Mouse (Mus musculus): Measurements from ENCODE around the gene Maats1.

Maats1 gene

GRCm38 (mm10) chr16:38288851-38289250 lies 53.1 kb downstream of the Maats1 start:
- DNase-seq: peak; percentile 69 to 70

DNA sequence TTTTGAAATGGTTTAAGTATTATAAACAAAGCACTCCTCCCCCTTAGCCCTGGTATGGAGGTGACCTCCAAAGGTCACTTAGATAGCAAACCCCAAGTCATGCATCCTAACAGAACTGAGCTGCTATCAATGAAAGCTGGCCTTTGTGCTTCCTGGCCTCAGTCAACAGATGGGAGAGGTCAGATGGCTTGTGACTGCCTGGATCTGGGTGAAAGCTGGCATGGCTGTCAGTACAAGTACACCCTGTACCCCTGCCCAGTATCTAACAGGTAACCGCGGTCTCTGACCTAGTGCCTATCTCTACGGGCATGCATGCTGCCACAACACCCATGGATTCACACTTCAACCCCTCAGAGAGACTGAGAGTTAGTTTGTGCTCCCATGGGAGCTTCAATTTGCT lies 54.2 kb downstream of the Maats1 start:
- DNase-seq: no peak

DNA sequence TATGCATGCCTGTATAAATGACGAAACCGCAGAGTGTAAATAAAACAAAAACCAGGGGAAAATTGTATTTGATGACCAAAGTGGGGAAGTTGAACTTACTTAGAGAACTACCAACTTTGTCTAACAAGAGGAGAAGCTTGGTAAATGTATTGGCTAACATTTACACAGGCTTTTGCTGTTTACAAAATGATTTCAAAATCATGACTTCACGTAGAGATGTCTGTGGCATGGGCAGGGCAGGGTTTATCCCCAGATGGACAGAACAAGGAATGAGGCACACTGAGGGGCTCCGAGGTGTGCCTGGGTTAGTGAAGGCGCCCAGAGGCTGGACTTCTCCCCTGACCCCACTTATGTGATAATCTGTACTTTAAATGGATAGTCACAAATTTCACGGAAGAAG lies 54.6 kb downstream of the Maats1 start:
- DNase-seq: no peak

DNA sequence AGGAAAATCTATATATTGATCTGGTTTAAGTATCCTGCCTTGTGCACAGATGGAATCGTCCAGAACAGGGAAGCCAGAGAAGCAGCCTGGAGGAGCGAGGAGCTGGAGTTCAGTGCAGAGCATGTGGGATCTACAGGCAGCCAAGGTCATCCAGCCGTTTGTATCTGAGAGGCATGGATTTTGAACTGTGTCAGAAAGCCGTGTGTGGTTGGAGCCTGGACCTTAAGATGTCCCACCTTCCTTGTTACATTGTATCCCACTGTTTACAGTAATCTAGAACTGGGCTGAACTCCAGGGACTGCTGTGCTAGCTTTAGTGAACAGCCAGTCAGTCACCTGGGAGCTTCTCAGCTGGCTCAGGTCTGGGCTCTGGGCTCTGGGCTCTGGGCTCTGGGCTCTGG lies 55.4 kb downstream of the Maats1 start:
- peak; percentile 24 to 70 for DNase-seq

DNA sequence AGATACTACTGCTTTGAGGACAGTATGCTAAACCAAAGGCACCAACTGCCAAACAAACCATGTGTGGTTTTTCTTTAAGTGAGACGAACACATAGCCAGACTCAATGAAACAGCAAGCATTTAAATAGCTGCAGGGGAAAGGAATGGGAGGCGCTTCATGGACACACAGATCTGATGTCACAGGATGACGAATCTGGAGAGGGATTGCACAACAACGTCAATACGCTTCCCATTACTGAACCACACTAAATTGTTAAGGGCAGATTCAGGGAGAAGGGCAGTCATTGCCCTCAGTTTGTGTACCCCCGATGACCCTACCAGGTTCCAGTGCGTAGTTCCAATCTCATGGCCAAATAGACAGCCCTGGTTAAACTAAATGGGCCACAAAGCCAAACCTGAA lies 56.1 kb downstream of the Maats1 start:
- DNase-seq: no peak

GRCm38 (mm10) chr16:38283300-38283699 lies 58.6 kb downstream of the Maats1 start:
- no peak for DNase-seq

GRCm38 (mm10) chr16:38282559-38283160 lies 59.3 kb downstream of the Maats1 start:
- peak in 1 of 2 experiments; percentile 35 for DNase-seq

DNA sequence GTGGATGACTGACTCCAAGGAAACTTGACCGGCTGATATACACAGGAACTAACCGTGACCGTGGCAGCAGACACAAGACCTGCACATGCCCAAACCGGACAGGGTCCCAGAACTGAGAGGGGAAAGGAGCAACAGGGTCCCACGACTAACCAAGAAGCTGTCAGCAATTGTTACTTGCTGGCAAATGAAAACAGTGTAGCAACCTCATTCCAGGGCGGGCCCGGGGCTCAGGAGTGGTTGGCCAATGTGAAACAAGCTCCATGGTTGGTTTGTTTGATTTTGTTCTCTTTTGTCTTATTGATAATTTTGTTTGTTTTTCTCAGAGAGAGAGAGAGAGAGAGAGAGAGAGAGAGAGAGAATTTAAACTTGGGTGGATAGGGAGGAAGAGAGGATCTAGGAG lies 61.0 kb downstream of the Maats1 start:
- DNase-seq: no peak

- DNase-seq: no peak
Observed at GRCm38 (mm10) chr16:38279794-38280193, 62.1 kb downstream of the Maats1 start.

DNA sequence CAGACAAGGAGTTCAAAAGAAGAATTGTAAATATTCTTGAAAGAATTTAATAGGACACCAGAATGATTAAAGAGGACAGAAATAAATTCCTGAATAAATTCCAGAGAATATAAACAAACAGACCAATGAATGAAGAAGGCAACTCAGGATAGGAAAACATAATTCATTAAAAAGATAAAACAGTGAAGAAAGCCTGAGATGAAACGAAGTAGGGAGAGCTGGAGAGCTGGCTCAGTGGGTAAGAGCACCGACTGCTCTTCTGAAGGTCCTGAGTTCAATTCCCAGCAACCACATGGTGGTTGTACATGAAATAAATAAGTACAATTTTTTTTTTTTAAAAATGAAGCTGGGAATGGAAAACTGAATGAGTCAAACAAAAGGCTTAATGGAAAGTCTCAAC lies 67.2 kb downstream of the Maats1 start:
- no peak for DNase-seq

GRCm38 (mm10) chr16:38272483-38272882 lies 69.5 kb downstream of the Maats1 start:
- DNase-seq: no peak

DNA sequence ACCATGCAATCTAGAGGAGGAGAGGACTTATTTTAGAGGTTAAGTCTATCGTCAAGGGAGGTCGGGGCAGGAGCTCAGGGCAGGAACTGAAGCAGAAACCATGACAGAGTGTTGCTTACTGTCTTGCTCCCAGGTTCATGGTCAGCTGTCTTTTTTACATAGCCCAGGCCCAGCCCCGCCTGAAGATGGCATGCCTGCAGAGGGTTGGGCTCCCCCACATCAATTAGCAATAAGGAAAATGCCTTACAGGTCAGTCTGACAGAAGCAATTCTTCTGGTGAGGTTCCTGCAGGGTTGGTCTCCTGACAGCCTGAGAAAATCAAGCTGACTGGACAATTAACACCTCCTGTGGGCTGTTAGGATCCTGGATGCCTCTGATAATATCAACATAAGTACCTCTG lies 70.3 kb downstream of the Maats1 start:
- DNase-seq: no peak

- DNase-seq: peak; percentile 36 to 49
Observed at GRCm38 (mm10) chr16:38255927-38256326, 86.0 kb downstream of the Maats1 start.

DNA sequence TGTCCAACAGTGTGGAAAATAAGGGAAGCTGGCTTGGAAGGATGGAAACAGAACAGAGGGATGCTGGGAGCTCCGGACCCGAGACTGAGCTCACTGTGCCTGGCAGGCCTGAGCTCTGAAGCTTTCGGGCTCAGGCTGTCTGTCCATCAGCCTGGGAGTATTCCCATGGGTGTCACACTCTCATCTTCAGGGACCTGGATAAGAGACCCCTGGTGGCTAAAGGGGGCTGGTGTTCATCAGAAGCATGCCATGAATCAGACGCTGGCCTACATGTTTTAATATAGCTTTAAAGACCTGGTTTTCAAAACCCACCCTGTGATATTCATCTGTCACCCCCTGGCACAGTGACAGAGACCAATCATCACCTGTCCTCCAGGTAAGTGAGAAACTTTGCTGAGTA lies 86.8 kb downstream of the Maats1 start:
- DNase-seq: no peak

DNA sequence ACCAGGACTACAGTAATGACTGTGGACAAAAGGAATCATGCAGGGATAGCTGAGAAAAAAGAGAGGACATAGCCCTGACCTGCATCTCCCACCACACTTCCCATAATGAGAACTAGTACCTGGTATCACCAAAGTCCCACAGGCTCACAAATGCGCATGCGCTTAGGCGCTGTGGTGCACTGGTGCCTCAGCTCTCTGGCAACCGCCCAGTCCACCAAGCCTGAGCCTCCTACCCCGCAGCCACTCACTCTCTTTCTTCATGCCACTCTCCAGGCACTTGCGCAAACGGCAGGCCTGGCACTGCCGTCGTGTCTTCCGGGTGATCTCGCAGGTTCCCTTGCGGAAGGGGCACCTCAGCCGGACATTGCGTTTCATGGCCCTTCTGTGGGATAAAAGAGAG lies 87.9 kb downstream of the Maats1 start:
- DNase-seq: no peak

GRCm38 (mm10) chr16:38250467-38250866 lies 91.5 kb downstream of the Maats1 start:
- no peak for DNase-seq

DNA sequence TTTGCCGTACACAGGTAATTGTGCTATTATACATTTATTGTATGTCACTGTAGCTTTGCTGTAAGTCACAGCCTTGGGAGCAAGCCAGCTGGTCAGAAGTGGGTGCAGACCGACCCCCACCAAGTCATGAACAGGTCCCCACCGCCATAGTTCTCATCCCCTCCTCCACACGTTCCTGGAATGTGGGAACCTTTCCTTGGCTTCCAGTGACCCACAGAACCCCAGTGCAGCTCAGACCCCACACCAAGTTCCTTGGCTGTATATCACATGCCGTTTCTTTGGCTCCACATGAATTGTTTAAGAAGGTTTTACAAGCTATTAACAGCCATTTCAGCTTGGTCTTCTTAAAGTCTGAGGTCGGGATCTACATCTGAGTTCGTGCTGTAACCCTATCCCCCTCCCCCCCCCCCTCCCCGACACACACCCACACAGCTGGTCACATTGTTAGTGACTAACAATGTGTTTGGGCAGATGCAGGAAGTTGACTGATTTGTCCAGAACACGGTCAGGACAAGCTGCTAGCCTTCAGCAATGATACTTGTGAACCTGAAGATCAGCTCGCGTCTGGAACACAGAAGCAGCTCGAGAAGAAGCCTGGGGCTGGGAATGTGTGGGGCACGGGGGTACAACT lies 93.5 kb downstream of the Maats1 start:
- no peak for DNase-seq
